In the genomic region with DNA sequence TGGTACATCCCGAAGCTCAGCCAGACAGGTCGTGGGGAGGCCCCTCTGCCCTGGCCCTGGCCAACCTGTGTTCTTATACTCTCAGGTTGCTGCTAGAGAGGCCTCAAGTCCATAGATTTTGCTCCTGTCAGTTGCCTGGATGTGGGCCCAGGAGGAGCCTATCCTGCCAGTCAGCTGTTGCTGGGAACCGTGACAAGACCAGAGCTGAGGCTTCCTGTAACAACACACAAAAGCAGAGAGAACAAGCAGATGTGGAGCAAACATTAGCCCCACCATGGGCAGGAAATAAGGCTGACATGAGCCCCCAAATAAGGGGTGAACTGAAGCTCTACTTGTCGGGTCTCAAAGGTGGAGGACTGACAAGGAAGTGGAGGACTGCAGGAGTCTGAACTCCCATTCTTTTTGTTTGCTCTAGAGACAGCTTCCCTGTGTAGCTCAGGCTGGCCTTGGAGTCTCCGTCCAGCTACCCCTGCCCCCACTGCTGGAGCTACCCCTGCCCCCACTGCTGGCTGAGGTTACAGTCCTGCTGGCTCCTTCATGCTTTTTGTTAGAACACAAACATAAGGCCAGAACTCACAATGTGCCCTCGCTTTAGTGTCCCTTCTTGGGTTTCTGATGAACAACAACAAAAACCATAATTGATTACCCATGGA, we compare ENCODE assay signal across 7 mouse cellular contexts. TPM values are rescaled to one million over a fixed set of nuclear protein-coding genes. Genes with fewer than 3 reads are reported as not detected.
A peak's percentile ranks its signal among the peaks of the same experiment; 100 is the strongest.
DNase-seq lines count a peak whose midpoint lies in the region; ATAC-seq lines count a peak whose summit lies in the region.

No protein-coding gene starts in this region.

- H3K27me3 ChIP-seq in midbrain, embryonic 16.5 days (ENCODE audit: control insufficient read depth, insufficient read depth, low read depth, low read length) = no peaks in the 10 kb centered on the region

- WGBS in midbrain, embryonic 16.5 days = 61% methylated on average over 6 of the region's 6 CpGs

- no peak overlapping the region for H3K9ac ChIP-seq in midbrain, embryonic 16.5 days (ENCODE audit: low read depth, low read length)

- H3K4me3 ChIP-seq in midbrain, embryonic 16.5 days (ENCODE audit: low read depth, low read length) = no peak overlapping the region

- no peak overlapping the region for H3K4me2 ChIP-seq in midbrain, embryonic 16.5 days (ENCODE audit: low read length)

- H3K4me1 ChIP-seq in midbrain, embryonic 16.5 days (ENCODE audit: control insufficient read depth, insufficient read depth, low read length) = no peaks in the 10 kb centered on the region

- DNase-seq in right cerebral cortex, postnatal 4 days = peak; percentile 7
- DNase-seq in right cerebral cortex, postnatal 25 days = no peak
- DNase-seq in cerebellum, postnatal 36 days = peak; percentile 8 to 9
- DNase-seq in induced T-regulatory cell, adult 2 months (ENCODE audit: low read depth) = peak; percentile 19
- DNase-seq in ovary, postnatal 14 days (ENCODE audit: low spot score) = peak; percentile 50
- DNase-seq in urinary bladder, adult 18-20 months (ENCODE audit: low spot score in 2 of 2) = no peak

- no peaks in the 10 kb centered on the region for H3K9me3 ChIP-seq in midbrain, embryonic 16.5 days (replicated peaks; ENCODE audit: control insufficient read depth, low read length, poor library complexity, severe bottlenecking)

- H3K27ac ChIP-seq in midbrain, embryonic 16.5 days (ENCODE audit: low read length) = no peak overlapping the region

- H3K36me3 ChIP-seq in midbrain, embryonic 16.5 days (ENCODE audit: control insufficient read depth, insufficient read depth, low read length) = no peaks in the 10 kb centered on the region

- no peak for ATAC-seq in midbrain, embryonic 16.5 days

RNA-seq across cellular contexts. Expression of a gene that starts 29.7 kb away (rescaled TPM):
- 0.99 and 1.6 TPM in 2 replicates for polyA plus RNA-seq in midbrain, embryonic 16.5 days (2015; fragmentation: Nextera tagmentation; extraction: Ambion mirVana)

RNA-seq across cellular contexts. Expression of a gene that starts 53.2 kb away (rescaled TPM):
- 13.8 and 14.0 TPM in 2 replicates for polyA plus RNA-seq in midbrain, embryonic 16.5 days (2015; fragmentation: Nextera tagmentation; extraction: Ambion mirVana)

Comparison
In these comparisons a context has a peak if more than half of its experiments do, and no peak if none do; other contexts are left out.
1. DNase-seq: peak in right cerebral cortex, postnatal 4 days (single experiment), cerebellum, postnatal 36 days (2 of 2), induced T-regulatory cell, adult 2 months (single experiment) and ovary, postnatal 14 days (single experiment); none in right cerebral cortex, postnatal 25 days (single experiment) and urinary bladder, adult 18-20 months (0 of 2).